Mouse (Mus musculus) forebrain, embryonic 14.5 days (tissue): Measurements from ENCODE around the gene Dnah14. TPM values are rescaled to one million over a fixed set of nuclear protein-coding genes. Genes with fewer than 3 reads are reported as not detected.

ENCODE experiments used
- ATAC-seq: fragments of 200-750 bp; cut with Nextera tagmentation; 2 replicates; pipeline ENCODE4 v1.8.0; 2017; ENCODE audit warnings: mild to moderate bottlenecking, moderate library complexity
- DNase-seq: peaks from one replicate; pipeline ENCODE4 v3.0.0-alpha.2; 2015; ENCODE audit warnings: low spot score
- H3K27ac ChIP-seq: fragments of 300-500 bp; sonication (generic); 2 replicates; pipeline ENCODE4 v1.5.1; 2014; ENCODE audit warnings: low read depth, mild to moderate bottlenecking, control low read depth, low read length, moderate library complexity
- H3K27me3 ChIP-seq: fragments of 300-500 bp; sonication (generic); replicated peaks from 2 replicates; pipeline ENCODE4 v1.6.1; 2014; ENCODE audit warnings: low read length, control low read depth, mixed read lengths; ENCODE audit not compliant: control insufficient read depth, insufficient read depth
- H3K36me3 ChIP-seq: fragments of 300-500 bp; sonication (generic); 2 replicates; pipeline ENCODE4 v1.6.1; 2014; ENCODE audit warnings: low read length, control low read depth; ENCODE audit not compliant: control insufficient read depth, insufficient read depth
- H3K4me1 ChIP-seq: fragments of 300-500 bp; sonication (generic); 2 replicates; pipeline ENCODE4 v1.6.1; 2014; ENCODE audit warnings: antibody characterized with exemption, low read length, control low read depth; ENCODE audit not compliant: control insufficient read depth, insufficient read depth
- H3K4me2 ChIP-seq: fragments of 300-500 bp; sonication (generic); 2 replicates; pipeline ENCODE4 v1.6.1; 2014; ENCODE audit warnings: mild to moderate bottlenecking, control low read depth, low read length
- H3K4me3 ChIP-seq: fragments of 300-500 bp; sonication (generic); 2 replicates; pipeline ENCODE4 v1.5.1; 2014; ENCODE audit warnings: low read depth, low read length, control low read depth
- H3K9ac ChIP-seq: fragments of 300-500 bp; sonication (generic); 2 replicates; pipeline ENCODE4 v1.6.1; 2014; ENCODE audit warnings: mild to moderate bottlenecking, low read length, control low read depth, moderate library complexity
- H3K9me3 ChIP-seq: fragments of 300-500 bp; sonication (generic); replicated peaks from 2 replicates; pipeline ENCODE4 v1.6.1; 2016; ENCODE audit warnings: low read length, control low read depth, mixed read lengths; ENCODE audit not compliant: control insufficient read depth
- WGBS: fragments of 180-500 bp; shearing (Covaris S2); extraction: QIAGEN DNeasy Blood & Tissue Kit; methylation state at CpG from one replicate; pipeline ENCODE4 v1.1.7; 2014; 5-methylcytosine and 5-hydroxymethylcytosine counted together
- polyA plus RNA-seq: library from polyadenylated mRNA; unstranded; fragments of >200 nt; fragmentation: Nextera tagmentation; extraction: Ambion mirVana; gene quantifications from 2 replicates; pipeline ENCODE4 v1.2.1, GENCODE M21; 2014

Dnah14 gene
- polyA plus RNA-seq, 1 experiment from 2014 or later, result 1.2 TPM

DNA sequence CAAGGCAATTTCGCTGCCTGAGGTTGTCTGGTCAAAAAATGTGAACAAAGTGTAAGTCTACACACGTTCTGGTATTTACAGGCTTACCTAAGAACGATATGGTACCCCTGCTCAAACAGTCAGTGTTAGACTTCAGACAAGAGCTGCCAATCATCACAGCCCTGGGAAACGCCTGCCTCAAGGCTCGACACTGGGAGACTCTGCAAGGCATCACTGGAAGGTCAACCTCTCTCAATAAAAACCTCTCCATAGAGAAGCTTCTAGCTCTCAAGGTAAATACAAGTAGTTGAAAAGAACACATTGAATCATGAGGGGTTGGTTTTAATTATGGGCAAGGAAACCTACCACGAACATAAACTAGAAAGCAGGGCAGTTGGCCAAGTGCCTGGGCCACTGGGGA is 51.9 kb downstream of the Dnah14 start:
- no peaks in the 10 kb centered on the region for H3K36me3 ChIP-seq
- H3K4me1 ChIP-seq, result no peaks in the 10 kb centered on the region
- no peak for ATAC-seq
- no peak overlapping the region for H3K27ac ChIP-seq
- H3K9ac ChIP-seq, result no peak overlapping the region
- no peaks in the 10 kb centered on the region for H3K9me3 ChIP-seq
- 79% methylated on average over 6 of the region's 6 CpGs for WGBS
- H3K4me2 ChIP-seq, result no peak overlapping the region
- DNase-seq, result no peak
- no peaks in the 10 kb centered on the region for H3K27me3 ChIP-seq
- H3K4me3 ChIP-seq, result no peak overlapping the region

- Histone ChIP-seq H3K27ac (no peak overlapping the region), H3K9me3 (no peaks in the 10 kb centered on the region), H3K36me3 (no peaks in the 10 kb centered on the region), H3K4me2 (no peak overlapping the region), H3K4me1 (no peaks in the 10 kb centered on the region), H3K27me3 (no peaks in the 10 kb centered on the region), H3K4me3 (no peak overlapping the region), H3K9ac (no peak overlapping the region)
- WGBS, result 87% methylated on average over 4 of the region's 4 CpGs
- ATAC-seq (no peak), DNase-seq (no peak)
These were observed 55.0 kb downstream of the Dnah14 start for GRCm38 (mm10) chr1:181631371-181631770.

GRCm38 (mm10) chr1:181637997-181638713 is 61.8 kb downstream of the Dnah14 start:
- 73% methylated on average over 12 of the region's 12 CpGs for WGBS
- H3K36me3 ChIP-seq, result no peaks in the 10 kb centered on the region
- no peak overlapping the region for H3K9ac ChIP-seq
- no peaks in the 10 kb centered on the region for H3K27me3 ChIP-seq
- DNase-seq (peak; percentile 30), ATAC-seq (no peak; the same call in 1 of the 2 replicates)
- no peaks in the 10 kb centered on the region for H3K4me1 ChIP-seq
- no peak overlapping the region for H3K27ac ChIP-seq
- H3K9me3 ChIP-seq, result no peaks in the 10 kb centered on the region
- no peak overlapping the region for H3K4me3 ChIP-seq
- H3K4me2 ChIP-seq, result no peak overlapping the region

DNA sequence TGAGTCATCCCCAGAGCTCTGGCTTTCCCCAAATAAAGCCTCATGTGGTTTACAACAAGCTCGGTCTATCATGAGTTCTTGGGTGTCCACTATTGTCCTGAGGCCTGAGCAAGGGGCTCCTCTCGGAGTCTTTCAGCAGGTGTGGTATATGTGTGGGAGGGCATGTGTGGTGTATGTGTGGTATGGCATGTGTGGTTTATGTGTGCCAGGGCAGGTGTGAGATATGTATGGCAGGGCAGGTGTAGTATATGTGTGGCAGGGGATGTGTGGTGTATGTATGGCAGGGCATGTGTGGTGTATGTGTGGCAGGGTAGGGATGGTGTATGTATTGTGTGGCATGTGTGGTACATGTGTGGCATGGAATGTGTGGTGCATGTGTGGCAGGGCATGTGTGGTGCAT is 64.0 kb downstream of the Dnah14 start:
- Histone ChIP-seq H3K4me1 (no peaks in the 10 kb centered on the region), H3K9me3 (no peaks in the 10 kb centered on the region), H3K36me3 (no peaks in the 10 kb centered on the region), H3K27ac (no peak overlapping the region), H3K27me3 (no peaks in the 10 kb centered on the region), H3K4me2 (no peak overlapping the region), H3K9ac (no peak overlapping the region), H3K4me3 (no peak overlapping the region)
- 84% methylated on average over 2 of the region's 2 CpGs for WGBS
- no peak for ATAC-seq
- DNase-seq, result no peak

DNA sequence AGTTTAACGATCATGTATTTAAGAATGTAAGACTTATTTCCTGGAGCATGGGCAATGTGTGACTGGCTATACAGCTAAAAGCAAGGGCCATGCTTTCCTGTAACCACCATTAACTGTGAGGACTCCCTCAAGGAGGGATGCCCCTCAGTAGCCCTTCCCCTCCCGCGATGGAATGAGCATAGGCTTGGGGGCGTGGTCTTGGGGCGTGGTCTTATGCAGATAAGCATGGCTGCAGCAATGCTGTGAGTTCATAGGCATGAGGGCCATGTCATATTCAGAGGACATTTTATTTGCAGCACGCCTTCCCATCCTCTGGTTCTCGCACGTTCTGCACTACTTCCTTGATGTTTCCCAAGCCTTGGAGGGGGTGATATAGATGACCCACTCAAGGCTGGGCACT is 71.1 kb downstream of the Dnah14 start:
- DNase-seq, result no peak
- Histone ChIP-seq H3K27ac (no peak overlapping the region), H3K36me3 (no peaks in the 10 kb centered on the region), H3K27me3 (no peaks in the 10 kb centered on the region), H3K9ac (no peak overlapping the region), H3K4me1 (no peaks in the 10 kb centered on the region), H3K4me3 (no peak overlapping the region), H3K9me3 (no peaks in the 10 kb centered on the region), H3K4me2 (no peak overlapping the region)
- ATAC-seq, result no peak
- WGBS, result 52% methylated on average over 8 of the region's 8 CpGs

DNA sequence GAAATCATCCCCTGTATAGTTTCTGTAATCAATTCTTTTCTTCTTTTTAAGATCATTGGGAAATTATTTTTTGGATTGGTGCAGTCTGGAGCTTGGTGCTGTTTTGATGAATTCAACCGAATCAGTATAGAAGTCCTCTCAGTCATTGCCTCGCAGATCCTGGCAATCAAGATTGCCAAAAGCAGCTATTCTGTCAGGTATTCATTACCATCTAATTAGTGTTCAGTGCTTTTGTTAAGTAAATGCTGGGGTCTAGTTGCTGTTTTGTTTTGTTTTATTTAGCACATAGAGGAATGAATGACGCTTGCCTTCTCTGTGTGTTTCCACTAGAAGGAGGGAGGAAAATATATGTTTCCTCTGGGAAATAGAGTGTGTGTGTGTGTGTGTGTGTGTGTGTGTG is 77.1 kb downstream of the Dnah14 start:
- ATAC-seq (peak; percentile 65), DNase-seq (peak; percentile 73)
- Histone ChIP-seq H3K4me2 (no peak overlapping the region), H3K9ac (no peak overlapping the region), H3K27ac (no peak overlapping the region), H3K4me1 (0 out of 2 replicates have a peak, but pooled peaks cover 5% of the 10 kb centered on the region), H3K27me3 (no peaks in the 10 kb centered on the region), H3K4me3 (no peak overlapping the region), H3K9me3 (no peaks in the 10 kb centered on the region), H3K36me3 (no peaks in the 10 kb centered on the region)
- 4% methylated on average over 3 of the region's 3 CpGs for WGBS

DNA sequence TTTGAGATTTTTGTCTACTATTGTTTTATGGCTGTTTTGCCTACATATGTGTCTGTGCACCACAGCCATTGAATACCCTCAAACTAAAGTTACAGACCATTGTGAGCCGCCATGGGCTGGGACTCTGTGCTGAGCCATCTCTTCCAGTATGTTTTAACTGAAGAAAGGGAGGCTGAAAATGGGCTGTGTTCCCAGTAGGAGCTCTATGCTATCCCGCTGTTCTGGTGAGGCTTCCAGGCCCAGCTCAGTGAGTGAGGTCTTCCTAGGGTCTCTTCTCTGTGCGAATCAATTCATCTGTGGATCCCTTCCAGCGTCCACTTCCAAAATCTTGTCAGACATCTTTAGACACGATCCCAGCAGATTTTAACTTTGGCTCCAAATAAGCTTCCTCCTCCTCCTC is 80.1 kb downstream of the Dnah14 start:
- Histone ChIP-seq H3K9ac (no peak overlapping the region), H3K36me3 (no peaks in the 10 kb centered on the region), H3K27ac (no peak overlapping the region), H3K4me2 (no peak overlapping the region), H3K4me3 (no peak overlapping the region), H3K27me3 (no peaks in the 10 kb centered on the region), H3K4me1 (0 out of 2 replicates have a peak, but pooled peaks cover 5% of the 10 kb centered on the region), H3K9me3 (no peaks in the 10 kb centered on the region)
- no peak for ATAC-seq
- WGBS, result 81% methylated on average over 5 of the region's 5 CpGs
- peak; percentile 19 for DNase-seq

- no peak overlapping the region for H3K9ac ChIP-seq
- H3K27me3 ChIP-seq, result no peaks in the 10 kb centered on the region
- no peaks in the 10 kb centered on the region for H3K9me3 ChIP-seq
- no peak overlapping the region for H3K27ac ChIP-seq
- H3K4me2 ChIP-seq, result no peak overlapping the region
- ATAC-seq, result no peak
- H3K4me3 ChIP-seq, result no peak overlapping the region
- H3K36me3 ChIP-seq, result no peaks in the 10 kb centered on the region
- WGBS, result 71% methylated on average over 4 of the region's 4 CpGs
- H3K4me1 ChIP-seq, result no peaks in the 10 kb centered on the region
- DNase-seq, result no peak
These were observed 90.4 kb downstream of the Dnah14 start for GRCm38 (mm10) chr1:181666801-181667200.

GRCm38 (mm10) chr1:181694729-181695498 is 118.6 kb downstream of the Dnah14 start:
- Histone ChIP-seq H3K4me3 (no peak overlapping the region), H3K9me3 (no peaks in the 10 kb centered on the region), H3K4me2 (no peak overlapping the region), H3K9ac (no peak overlapping the region), H3K4me1 (no peaks in the 10 kb centered on the region), H3K36me3 (no peaks in the 10 kb centered on the region), H3K27ac (no peak overlapping the region), H3K27me3 (no peaks in the 10 kb centered on the region)
- WGBS, result 73% methylated on average over 5 of the region's 5 CpGs
- ATAC-seq, result no peak
- no peak for DNase-seq
